Comparison of ENCODE assay signal across 21 mouse cellular contexts in the genomic region with DNA sequence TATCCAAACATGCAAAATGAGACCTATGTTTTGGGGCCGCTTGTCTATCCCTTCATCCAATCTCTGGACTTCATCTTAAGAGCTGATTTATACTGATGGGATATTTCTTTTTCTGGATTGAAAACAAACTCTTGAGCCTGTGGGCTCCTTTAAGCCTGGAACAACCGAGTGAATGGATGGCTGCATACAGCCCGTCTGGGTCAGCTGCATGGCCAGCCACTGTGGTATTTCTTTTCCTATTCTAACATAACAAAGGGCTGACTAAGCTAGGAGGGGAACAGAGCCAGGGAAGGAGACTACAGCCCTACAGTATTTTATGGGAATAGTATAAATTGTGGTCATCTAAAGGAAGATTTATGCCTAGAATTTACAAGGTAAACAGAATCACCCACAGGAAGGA.
DNase-seq lines count a peak whose midpoint lies in the region; ATAC-seq and TF ChIP-seq lines count a peak whose summit lies in the region.
"Had no signal": no experiment of that assay in that cellular context is flagged by ENCODE, and none has a peak within 500 bp of the region (broad histone marks: within the 10 kb centered on the region; RNA-seq: fewer than 3 reads in every experiment).

No protein-coding gene starts in this region.

- H3K27me3 ChIP-seq in heart, adult 2 months (ENCODE audit: control insufficient read depth, insufficient read depth, low read length), result no peaks in the 10 kb centered on the region
- no peaks in the 10 kb centered on the region for H3K27me3 ChIP-seq in midbrain, embryonic 11.5 days (ENCODE audit: control insufficient read depth, insufficient read depth, low read length)
- H3K27me3 ChIP-seq in midbrain, embryonic 14.5 days (ENCODE audit: control insufficient read depth, insufficient read depth, low read length), result no peaks in the 10 kb centered on the region
- H3K27me3 ChIP-seq: embryonic facial prominence, embryonic 13.5 days; heart, embryonic 15.5 days had no signal

- ATAC-seq in midbrain, embryonic 11.5 days (ENCODE audit: low FRiP score), result no peak
- ATAC-seq in midbrain, embryonic 14.5 days (ENCODE audit: low FRiP score, low TSS enrichment), result no peak
- ATAC-seq: activated CD4-positive, CD25-positive, alpha-beta regulatory T cell, adult 4 months; forebrain, embryonic 14.5 days had no signal

- TF ChIP-seq CTCF in heart, adult 2 months (IDR thresholded peaks at IDR 0.05), result no peak

- H3K9me3 ChIP-seq in midbrain, embryonic 11.5 days (ENCODE audit: control insufficient read depth, low read length), result no peaks in the 10 kb centered on the region
- H3K9me3 ChIP-seq in midbrain, embryonic 14.5 days (ENCODE audit: control insufficient read depth, low read length), result no peaks in the 10 kb centered on the region
- H3K9me3 ChIP-seq: embryonic facial prominence, embryonic 13.5 days; forebrain, embryonic 10.5 days; heart, embryonic 15.5 days; hindbrain, embryonic 10.5 days had no signal

- WGBS in heart, adult 2 months, result 72% methylated on average over 3 of the region's 3 CpGs
- 47% methylated on average over 3 of the region's 3 CpGs for WGBS in midbrain, embryonic 11.5 days
- WGBS in midbrain, embryonic 14.5 days, result 44% methylated on average over 3 of the region's 3 CpGs

- H3K4me3 ChIP-seq in heart, adult 2 months, result no peak overlapping the region
- H3K4me3 ChIP-seq in midbrain, embryonic 11.5 days (ENCODE audit: low read depth, low read length), result no peak overlapping the region
- no peak overlapping the region for H3K4me3 ChIP-seq in midbrain, embryonic 14.5 days (replicated peaks; ENCODE audit: low read depth, low read length)
- H3K4me3 ChIP-seq: embryonic facial prominence, embryonic 13.5 days; forebrain, embryonic 10.5 days; gastrocnemius, adult 2 months; heart, embryonic 15.5 days; hindbrain, embryonic 10.5 days had no signal

- H3K4me2 ChIP-seq in midbrain, embryonic 11.5 days, result no peak overlapping the region
- no peak overlapping the region for H3K4me2 ChIP-seq in midbrain, embryonic 14.5 days (ENCODE audit: low read length)
- H3K4me2 ChIP-seq: embryonic facial prominence, embryonic 13.5 days; heart, embryonic 11.5 days; heart, embryonic 15.5 days; hindbrain, embryonic 14.5 days had no signal

- H3K36me3 ChIP-seq in heart, adult 2 months (ENCODE audit: control insufficient read depth, insufficient read depth, low read length), result no peaks in the 10 kb centered on the region
- H3K36me3 ChIP-seq in midbrain, embryonic 11.5 days (ENCODE audit: control insufficient read depth, insufficient read depth, low read length), result no peaks in the 10 kb centered on the region
- no peaks in the 10 kb centered on the region for H3K36me3 ChIP-seq in midbrain, embryonic 14.5 days (ENCODE audit: control insufficient read depth, insufficient read depth, low read length)
- H3K36me3 ChIP-seq: forebrain, embryonic 10.5 days; heart, embryonic 15.5 days; hindbrain, embryonic 10.5 days had no signal

- H3K9ac ChIP-seq in heart, adult 2 months (ENCODE audit: low read depth, low read length), result no peak overlapping the region
- H3K9ac ChIP-seq in midbrain, embryonic 11.5 days (ENCODE audit: low read length), result no peak overlapping the region
- H3K9ac ChIP-seq in midbrain, embryonic 14.5 days (replicated peaks; ENCODE audit: low read length), result no peak overlapping the region
- H3K9ac ChIP-seq: embryonic facial prominence, embryonic 13.5 days; heart, embryonic 15.5 days; hindbrain, embryonic 14.5 days had no signal

- H3K79me2 ChIP-seq in heart, adult 2 months (replicated peaks; ENCODE audit: control insufficient read depth, insufficient read depth, low read length), result no peaks in the 10 kb centered on the region

- no peak for TF ChIP-seq EP300 in heart, adult 2 months (IDR thresholded peaks at IDR 0.05; ENCODE audit: insufficient read depth, low read depth, low read length)

- H3K4me1 ChIP-seq in heart, adult 2 months (ENCODE audit: control insufficient read depth, insufficient read depth, low read length), result no peaks in the 10 kb centered on the region
- H3K4me1 ChIP-seq in midbrain, embryonic 11.5 days (ENCODE audit: control insufficient read depth, insufficient read depth, low read length), result no peaks in the 10 kb centered on the region
- H3K4me1 ChIP-seq in midbrain, embryonic 14.5 days (ENCODE audit: control insufficient read depth, insufficient read depth, low read length), result no peaks in the 10 kb centered on the region
- H3K4me1 ChIP-seq: forebrain, embryonic 10.5 days; hindbrain, embryonic 10.5 days had no signal

- TF ChIP-seq POLR2A in heart, adult 2 months (IDR thresholded peaks at IDR 0.05; ENCODE audit: insufficient read depth, low read depth, low read length), result no peak

- DNase-seq in heart, adult 11 months, result peak; percentile 35
- no peak for DNase-seq in heart, adult 2 months
- DNase-seq in midbrain, embryonic 11.5 days (ENCODE audit: low spot score, missing footprints), result peak; percentile 31
- DNase-seq in midbrain, embryonic 14.5 days, result no peak
- peak; percentile 61 for DNase-seq in fibroblast of lung, adult 2 months (ENCODE audit: low read depth)
- no peak for DNase-seq in left cerebral cortex, adult 8-10 months (ENCODE audit: low spot score in 2 of 2)
- DNase-seq in ovary, postnatal 14 days (ENCODE audit: low spot score), result no peak
- DNase-seq: adrenal gland, postnatal 14 days; cerebellum, adult 18-20 months; cerebellum, adult 9-11 months; cerebellum, postnatal 36 days; gastrocnemius, adult 2 months; gastrocnemius, postnatal 25 days had no signal

- no peak overlapping the region for H3K27ac ChIP-seq in heart, adult 2 months
- H3K27ac ChIP-seq in midbrain, embryonic 11.5 days (ENCODE audit: low read depth, low read length), result no peak overlapping the region
- no peak overlapping the region for H3K27ac ChIP-seq in midbrain, embryonic 14.5 days (replicated peaks; ENCODE audit: low read depth, low read length)
- H3K27ac ChIP-seq: embryonic facial prominence, embryonic 13.5 days; forebrain, embryonic 10.5 days; gastrocnemius, adult 2 months; heart, embryonic 15.5 days; hindbrain, embryonic 10.5 days; hindbrain, embryonic 14.5 days had no signal

- intact Hi-C loops in heart, adult 2 months (cut with DNase I), result no loop called here

Comparison
In these comparisons a context has a peak if more than half of its experiments do, and no peak if none do; other contexts are left out.
1. DNase-seq: peak in heart, adult 11 months (single experiment), midbrain, embryonic 11.5 days (single experiment) and fibroblast of lung, adult 2 months (single experiment); none in heart, adult 2 months (0 of 2), midbrain, embryonic 14.5 days (single experiment), left cerebral cortex, adult 8-10 months (0 of 2) and ovary, postnatal 14 days (single experiment).